Mouse (Mus musculus): ENCODE data around the gene Fam149b.
A peak's percentile ranks its signal among the peaks of the same experiment; 100 is the strongest.
"Not testable (repeated sequence)": the region's sequence is repeated elsewhere in the genome, so short reads cannot be mapped to it uniquely, and the experiment has no call there.

Gene Fam149b

GRCm38 (mm10) chr14:20347991-20348541, at the start of gene Fam149b, which contains the start of gene Ecd:
Fam149b (plus strand) TSS chr14:20348162.
Ecd (minus strand) TSS chr14:20348121.
- peak; percentile 87 for DNase-seq (ENCODE audit: extremely low read depth, insufficient read length, low spot score)

- not testable (repeated sequence) for DNase-seq (ENCODE audit: extremely low read depth, insufficient read length, low spot score)
Measured at GRCm38 (mm10) chr14:20305085-20305484, 42.9 kb upstream of the Fam149b start.

GRCm38 (mm10) chr14:20315137-20315536, 32.8 kb upstream of the Fam149b start:
- no peak for DNase-seq (ENCODE audit: extremely low read depth, insufficient read length, low spot score)

GRCm38 (mm10) chr14:20319420-20319819, 28.5 kb upstream of the Fam149b start:
- DNase-seq (ENCODE audit: extremely low read depth, insufficient read length, low spot score) = peak; percentile 20

- DNase-seq (ENCODE audit: extremely low read depth, insufficient read length, low spot score) = no peak
Measured at GRCm38 (mm10) chr14:20324196-20324595, 23.8 kb upstream of the Fam149b start.

- DNase-seq (ENCODE audit: extremely low read depth, insufficient read length, low spot score) = no peak
Measured at GRCm38 (mm10) chr14:20328474-20328873, 19.5 kb upstream of the Fam149b start.

GRCm38 (mm10) chr14:20331316-20331715, 16.6 kb upstream of the Fam149b start:
- no peak for DNase-seq (ENCODE audit: extremely low read depth, insufficient read length, low spot score)

GRCm38 (mm10) chr14:20339415-20339814, 8.5 kb upstream of the Fam149b start:
- no peak for DNase-seq (ENCODE audit: extremely low read depth, insufficient read length, low spot score)

GRCm38 (mm10) chr14:20340149-20340548, 7.8 kb upstream of the Fam149b start:
- no peak for DNase-seq (ENCODE audit: extremely low read depth, insufficient read length, low spot score)

- no peak for DNase-seq (ENCODE audit: extremely low read depth, insufficient read length, low spot score)
Measured at GRCm38 (mm10) chr14:20340866-20341265, 7.1 kb upstream of the Fam149b start.

- DNase-seq (ENCODE audit: extremely low read depth, insufficient read length, low spot score) = peak; percentile 51
Measured at GRCm38 (mm10) chr14:20345885-20346284, 2.1 kb upstream of the Fam149b start.

GRCm38 (mm10) chr14:20347441-20347990, 446 bp upstream of the Fam149b start:
- no peak for DNase-seq (ENCODE audit: extremely low read depth, insufficient read length, low spot score)

GRCm38 (mm10) chr14:20363230-20363629, 15.3 kb downstream of the Fam149b start:
- no peak for DNase-seq (ENCODE audit: extremely low read depth, insufficient read length, low spot score)

GRCm38 (mm10) chr14:20368271-20368670, 20.3 kb downstream of the Fam149b start:
- DNase-seq (ENCODE audit: extremely low read depth, insufficient read length, low spot score) = no peak

GRCm38 (mm10) chr14:20370798-20371197, 22.8 kb downstream of the Fam149b start:
- no peak for DNase-seq (ENCODE audit: extremely low read depth, insufficient read length, low spot score)

GRCm38 (mm10) chr14:20371854-20372253, 23.9 kb downstream of the Fam149b start:
- DNase-seq (ENCODE audit: extremely low read depth, insufficient read length, low spot score) = no peak

GRCm38 (mm10) chr14:20377112-20377521, 29.2 kb downstream of the Fam149b start:
- no peak for DNase-seq (ENCODE audit: extremely low read depth, insufficient read length, low spot score)

- DNase-seq (ENCODE audit: extremely low read depth, insufficient read length, low spot score) = no peak
Measured at GRCm38 (mm10) chr14:20378313-20379061, 30.5 kb downstream of the Fam149b start.

GRCm38 (mm10) chr14:20379087-20379640, 31.2 kb downstream of the Fam149b start:
- no peak for DNase-seq (ENCODE audit: extremely low read depth, insufficient read length, low spot score)

GRCm38 (mm10) chr14:20379753-20380430, 31.9 kb downstream of the Fam149b start:
- DNase-seq (ENCODE audit: extremely low read depth, insufficient read length, low spot score) = no peak

All from 3134 (cell line).